Mouse (Mus musculus) MEL-GATA-1-ER (cell line): ENCODE data around the gene Gm10964.

Experiments
- DNase-seq: peaks from one replicate; pipeline ENCODE4 v3.0.0-alpha.2; 2012; ENCODE audit warnings: low read depth; ENCODE audit errors: extremely low read depth

Gene Gm10964

DNA sequence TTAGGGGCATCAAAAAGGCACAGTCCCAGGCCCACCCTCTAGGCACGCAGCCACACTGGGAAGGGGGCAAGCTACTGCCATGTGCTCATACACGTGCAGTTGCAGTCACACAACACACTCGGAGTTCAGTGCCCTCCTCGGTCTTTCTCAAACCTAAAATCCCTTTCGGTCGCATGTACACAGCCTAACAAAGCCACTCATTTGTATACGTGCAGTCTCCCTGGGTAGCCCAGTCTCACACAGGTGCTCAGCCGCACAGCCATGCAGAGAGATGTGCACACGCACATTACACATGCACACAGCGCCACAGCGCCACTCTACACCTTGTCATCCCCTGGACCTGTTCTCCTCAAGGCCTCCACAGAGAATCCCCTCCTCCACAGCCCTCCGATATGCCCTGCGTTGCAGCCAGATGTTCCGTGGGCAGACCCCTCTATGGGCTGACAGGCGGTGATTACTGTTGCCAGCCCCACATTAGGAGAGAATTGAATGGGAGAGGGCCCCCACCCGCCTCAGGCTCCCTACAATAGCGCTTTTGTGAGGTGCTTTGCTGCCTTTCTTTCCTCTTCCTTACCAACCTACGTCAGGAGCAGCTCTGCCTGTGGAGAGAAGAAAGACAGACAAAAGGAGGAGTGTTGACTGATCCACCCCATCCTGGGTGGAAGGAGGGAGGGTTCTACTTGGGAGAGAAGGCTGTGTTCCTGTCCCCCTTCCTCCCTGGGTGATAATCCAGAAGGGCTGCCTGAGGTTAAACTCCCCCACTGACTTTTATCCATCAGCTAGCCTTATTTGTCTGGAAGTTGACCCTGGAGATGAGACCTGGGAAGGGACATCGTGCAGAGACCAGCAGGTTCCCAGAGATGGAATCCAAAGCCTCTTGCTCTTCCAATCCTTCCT, 5.1 kb upstream of the Gm10964 start:
- DNase-seq: no peak

GRCm38 (mm10) chr3:103734696-103735519, 4.3 kb upstream of the Gm10964 start:
- DNase-seq: no peak

- no peak for DNase-seq
Observed at GRCm38 (mm10) chr3:103735776-103736600, 3.2 kb upstream of the Gm10964 start.

GRCm38 (mm10) chr3:103737061-103737754, 2.0 kb upstream of the Gm10964 start:
- no peak for DNase-seq

DNA sequence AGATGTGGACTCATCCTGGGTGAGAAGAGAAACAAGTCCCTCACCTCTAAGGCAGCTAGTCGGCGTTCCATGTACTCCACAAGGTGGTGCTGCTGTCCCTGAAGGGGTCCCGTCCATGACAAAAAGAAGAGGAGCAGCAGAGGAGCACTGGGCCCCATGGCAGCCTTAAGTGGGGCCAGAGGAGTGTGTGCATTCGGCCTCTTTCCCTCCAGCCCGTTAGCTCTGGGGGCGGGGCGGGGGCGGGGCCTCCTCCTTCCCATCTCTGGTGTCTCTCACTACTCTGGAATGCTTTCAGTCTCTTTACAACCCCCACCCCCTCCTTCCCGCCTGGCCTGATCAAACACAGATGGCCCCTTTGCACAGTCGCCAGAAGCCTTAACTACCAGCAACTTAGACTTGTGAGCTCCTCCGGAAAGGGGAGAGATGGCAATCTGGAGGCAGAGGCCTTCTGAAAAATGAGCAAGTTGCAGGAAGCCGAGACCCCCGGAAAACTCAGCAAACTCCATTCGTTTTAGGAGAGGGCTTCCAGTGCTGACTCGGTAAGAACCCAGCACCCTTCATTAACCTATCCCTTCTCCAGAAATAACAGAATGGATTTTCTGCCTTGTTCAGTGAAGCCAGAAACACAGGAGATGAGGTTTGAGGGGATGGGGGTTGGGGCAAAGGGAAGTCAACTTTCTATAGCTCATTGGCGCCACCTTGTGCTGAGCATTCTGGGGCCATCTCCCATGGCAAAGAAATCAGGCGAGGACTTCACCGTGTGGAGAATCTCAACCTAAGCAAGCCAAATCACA, 1.2 kb upstream of the Gm10964 start, which contains the start of gene Olfml3:
TSS of gene Olfml3 (minus strand) at position 224 of the 794 bp plus-strand sequence.
- DNase-seq: peak; percentile 78

DNA sequence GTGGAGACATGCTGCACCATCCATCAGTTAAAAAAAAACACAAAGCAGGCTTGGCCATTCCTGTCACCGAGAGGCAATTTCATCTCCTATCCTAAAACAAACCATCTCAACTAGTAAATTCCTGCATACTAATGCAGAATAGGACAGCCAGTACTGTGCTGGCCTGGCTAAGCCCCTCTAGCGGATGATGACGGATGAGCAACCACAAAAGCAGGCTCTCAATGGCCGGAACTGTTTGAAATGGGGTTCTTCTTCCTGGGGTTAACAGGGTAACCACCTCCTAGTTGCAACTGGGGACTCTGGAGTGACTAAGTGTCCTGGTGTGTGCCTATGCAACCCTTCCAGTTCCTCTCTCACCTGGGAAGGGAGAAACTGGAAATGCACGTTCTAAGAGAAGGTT, 1.2 kb downstream of the Gm10964 start:
- no peak for DNase-seq

GRCm38 (mm10) chr3:103743208-103743607, 4.0 kb downstream of the Gm10964 start:
- no peak for DNase-seq

GRCm38 (mm10) chr3:103745001-103745770, 6.0 kb downstream of the Gm10964 start:
- DNase-seq: peak; percentile 80

DNA sequence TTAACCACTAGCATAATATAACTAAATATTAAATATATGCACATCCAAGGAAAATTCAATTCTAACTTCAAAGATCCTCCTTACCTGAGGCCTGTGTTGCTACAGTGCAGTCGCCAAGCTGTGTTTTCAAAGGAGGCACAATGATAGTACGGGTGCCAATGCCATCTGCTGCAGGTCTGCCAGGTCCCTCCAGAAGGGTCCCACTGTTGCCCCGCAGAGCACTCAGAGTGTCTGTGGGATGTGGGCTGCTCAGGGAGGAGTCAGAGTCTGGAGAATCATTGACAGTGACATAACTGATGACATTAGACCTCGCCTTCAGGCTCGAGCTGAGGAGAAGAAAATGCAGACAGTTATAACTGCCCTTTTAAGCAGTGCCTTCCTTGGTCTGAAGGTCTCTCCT, 7.5 kb downstream of the Gm10964 start:
- no peak for DNase-seq

GRCm38 (mm10) chr3:103751558-103751957, 12.4 kb downstream of the Gm10964 start:
- DNase-seq: no peak

DNA sequence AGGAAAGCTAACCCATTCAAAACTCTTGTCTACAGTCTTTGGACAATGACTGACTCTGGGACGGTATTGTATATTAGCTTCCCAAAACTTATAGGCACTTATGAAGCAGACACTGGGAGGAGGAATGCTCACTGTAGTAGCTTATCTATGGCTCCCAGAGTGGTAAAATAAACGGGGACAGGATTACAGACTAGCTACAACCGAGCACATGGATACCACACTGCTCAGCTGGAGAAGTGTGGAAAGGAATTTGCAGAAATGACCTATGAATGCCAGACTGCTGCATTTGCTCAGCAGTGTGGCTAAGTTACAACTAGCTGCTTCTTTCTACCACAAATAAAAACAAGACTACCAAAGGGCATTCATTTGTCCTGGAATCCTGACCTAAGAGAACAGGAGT, 16.2 kb downstream of the Gm10964 start:
- no peak for DNase-seq

DNA sequence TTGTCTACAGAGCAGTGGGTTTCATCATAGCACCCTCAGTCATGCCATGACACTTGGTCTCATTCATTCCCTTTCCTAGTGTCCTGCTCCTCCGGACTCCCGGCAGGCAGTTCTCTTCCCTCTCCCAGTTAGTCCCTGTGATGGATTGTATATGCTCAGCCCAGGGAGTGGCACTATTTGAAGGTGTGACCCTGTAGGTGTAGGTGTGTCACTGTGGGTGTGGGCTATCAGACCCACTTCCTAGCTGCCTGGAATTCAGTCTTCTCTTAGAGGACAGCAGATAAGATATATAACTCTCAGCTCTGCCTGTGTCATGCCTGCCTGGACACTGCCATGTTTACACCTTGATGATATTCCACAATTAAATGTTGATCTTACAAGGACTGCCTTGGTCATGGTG, 17.8 kb downstream of the Gm10964 start:
- DNase-seq: no peak

- DNase-seq: no peak
Observed at GRCm38 (mm10) chr3:103758456-103758855, 19.3 kb downstream of the Gm10964 start.

GRCm38 (mm10) chr3:103759261-103759970, 20.2 kb downstream of the Gm10964 start:
- no peak for DNase-seq

DNA sequence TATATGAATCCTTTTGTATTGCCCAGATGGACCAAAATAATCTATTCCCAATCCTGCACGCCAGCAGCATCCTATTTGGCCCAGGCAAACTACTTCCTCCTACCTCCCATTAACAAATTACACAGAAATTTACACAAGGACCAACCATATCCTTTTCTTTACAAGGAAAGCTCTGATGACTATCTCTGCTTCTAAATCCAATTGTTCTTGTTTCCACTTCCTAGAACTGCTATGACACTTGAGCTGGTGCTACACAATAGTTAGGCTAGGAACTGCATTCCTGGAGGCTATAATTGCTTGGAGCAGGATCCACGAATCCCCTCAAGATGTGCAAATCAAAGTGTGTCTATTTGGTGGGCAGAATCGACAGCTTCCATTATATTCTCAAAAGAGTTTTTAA, 27.6 kb downstream of the Gm10964 start:
- DNase-seq: no peak

- no peak for DNase-seq
Observed at GRCm38 (mm10) chr3:103771531-103772130, 32.5 kb downstream of the Gm10964 start.

DNA sequence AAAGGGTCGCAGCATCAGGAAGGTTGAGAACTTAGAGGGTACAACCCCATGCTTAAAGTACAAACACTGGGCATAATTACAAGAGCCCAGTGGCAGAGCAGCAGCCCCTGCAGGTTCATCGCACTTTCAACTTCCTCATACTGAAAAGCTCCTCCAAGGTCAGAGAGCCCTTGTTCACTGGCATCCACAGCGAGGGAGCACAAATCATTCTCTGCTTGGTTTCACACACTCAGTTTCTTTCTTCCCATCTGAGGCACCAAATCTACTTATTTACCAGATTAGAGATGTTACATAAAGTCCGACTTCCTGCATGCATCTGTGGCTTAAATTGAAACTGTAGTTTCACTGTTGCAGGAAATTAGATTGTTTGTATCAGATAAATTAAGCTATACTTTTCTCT, 33.7 kb downstream of the Gm10964 start:
- peak; percentile 36 for DNase-seq

DNA sequence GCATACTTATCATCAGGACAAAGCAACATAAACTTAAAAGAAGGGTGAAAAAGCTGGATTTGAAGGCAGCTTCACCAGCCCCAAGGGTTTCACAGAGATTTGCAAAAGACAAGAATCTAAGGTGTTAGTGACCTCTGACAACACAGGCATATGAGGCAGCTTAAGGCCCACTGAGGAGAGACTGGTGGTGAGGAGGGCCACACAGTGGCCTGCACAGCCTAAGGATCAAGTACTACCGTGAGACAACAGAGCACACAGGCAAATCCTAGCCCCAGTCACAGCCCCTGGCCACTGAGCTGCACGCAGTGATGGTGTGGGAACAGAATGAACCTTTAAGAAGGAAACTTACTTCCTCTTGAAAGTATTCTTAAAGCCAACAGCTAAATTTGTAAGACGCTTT, 34.3 kb downstream of the Gm10964 start:
- DNase-seq: no peak
